Mouse (Mus musculus) kidney, adult 2 months (tissue): Measurements from ENCODE around the gene Shisa8. TPM values are rescaled to one million over a fixed set of nuclear protein-coding genes. Genes with fewer than 3 reads are reported as not detected.

Experiments used
- DNase-seq: peaks from one replicate; pipeline ENCODE4 v3.0.0; 2021
- H3K27ac ChIP-seq: fragments of 200-500 bp; 2 replicates; pipeline ENCODE4 v1.5.1; 2012; ENCODE audit warnings: low read depth, low read length, control low read depth, inconsistent platforms; ENCODE audit not compliant: insufficient read depth
- H3K27me3 ChIP-seq: fragments of 200-500 bp; replicated peaks from 2 replicates; pipeline ENCODE4 v1.6.1; 2012; ENCODE audit warnings: mild to moderate bottlenecking, moderate library complexity, low read length, inconsistent platforms; ENCODE audit not compliant: control insufficient read depth, insufficient read depth
- H3K36me3 ChIP-seq: fragments of 200-500 bp; 2 replicates; pipeline ENCODE4 v1.6.1; 2012; ENCODE audit warnings: mild to moderate bottlenecking, moderate library complexity, low read length, inconsistent platforms; ENCODE audit not compliant: control insufficient read depth, insufficient read depth
- H3K4me1 ChIP-seq: fragments of 200-500 bp; 2 replicates; pipeline ENCODE4 v1.6.1; 2011; ENCODE audit warnings: low read length; ENCODE audit not compliant: control insufficient read depth, insufficient read depth
- H3K4me3 ChIP-seq: fragments of 200-500 bp; 2 replicates; pipeline ENCODE4 v1.5.1; 2011; ENCODE audit warnings: mild to moderate bottlenecking, low read depth, low read length, control low read depth; ENCODE audit not compliant: insufficient read depth
- CTCF ChIP-seq: fragments of 200-500 bp; conservative IDR thresholded peaks from 2 replicates; pipeline ENCODE4 v1.5.1; 2011; ENCODE audit warnings: low read depth, mild to moderate bottlenecking, control low read depth, low read length, moderate library complexity, mixed read lengths; ENCODE audit not compliant: insufficient read depth, insufficient read length
- POLR2A ChIP-seq: fragments of 200-500 bp; IDR thresholded peaks from one replicate; pipeline ENCODE4 v1.6.1; 2011; ENCODE audit warnings: low read depth, low read length, control low read depth
- WGBS: fragments of 180-500 bp; shearing (Covaris S2); methylation state at CpG from one replicate; pipeline ENCODE4 v1.1.7; 2018; 5-methylcytosine and 5-hydroxymethylcytosine counted together
- polyA plus RNA-seq: library from polyadenylated mRNA; depleted of rRNA; stranded (reverse); fragments of >200 nt; gene quantifications from 2 replicates; pipeline ENCODE4 v1.2.3, GENCODE M21; 2012; rRNA removed

Shisa8 gene
- polyA plus RNA-seq, 1 experiment: 0.09 TPM

- no peak for DNase-seq
- Histone ChIP-seq H3K4me3 (no peak overlapping the region), H3K27ac (no peak overlapping the region), H3K4me1 (peaks cover 21% of the 10 kb centered on the region), H3K27me3 (no peaks in the 10 kb centered on the region), H3K36me3 (no peaks in the 10 kb centered on the region)
- whole genome bisulfite sequencing: 59% methylated on average over 10 of the region's 10 CpGs
- TF ChIP-seq CTCF (no peak), POLR2A (no peak)
Observed at GRCm38 (mm10) chr15:82156902-82157301, 55.7 kb downstream of the Shisa8 start.

GRCm38 (mm10) chr15:82156298-82156697, 56.3 kb downstream of the Shisa8 start:
- DNase-seq: peak; percentile 19
- Histone ChIP-seq H3K27me3 (no peaks in the 10 kb centered on the region), H3K4me1 (peaks cover 19% of the 10 kb centered on the region), H3K36me3 (no peaks in the 10 kb centered on the region), H3K27ac (no peak overlapping the region), H3K4me3 (no peak overlapping the region)
- TF ChIP-seq CTCF (no peak), POLR2A (no peak)
- 72% methylated on average over 6 of the region's 6 CpGs for WGBS

Other genes starting within 250 kb of the Shisa8 start
- 0.08 and 0.15 TPM in 2 replicates for gene 1700029P11Rik, start 232.3 kb downstream of the Shisa8 start, polyA plus RNA-seq
- gene Xrcc6, start 225.0 kb downstream of the Shisa8 start, polyA plus RNA-seq: 15.6 and 22.1 TPM in 2 replicates
- gene Desi1, start 179.0 kb downstream of the Shisa8 start, polyA plus RNA-seq: 29.0 and 29.8 TPM in 2 replicates
- 48.7 and 58.2 TPM in 2 replicates for gene Snu13, start 165.2 kb downstream of the Shisa8 start, polyA plus RNA-seq
- 0.01 and 0.02 TPM in 2 replicates for gene 4930407I10Rik, start 153.7 kb downstream of the Shisa8 start, polyA plus RNA-seq
- gene Mei1, start 142.8 kb downstream of the Shisa8 start, polyA plus RNA-seq: not detected in 2 replicates
- gene Ccdc134, start 84.9 kb downstream of the Shisa8 start, polyA plus RNA-seq: 6.9 and 7.5 TPM in 2 replicates
- gene Srebf2, start 65.6 kb downstream of the Shisa8 start, polyA plus RNA-seq: 102 and 118 TPM in 2 replicates
- 0.24 and 3.5 TPM in 2 replicates for gene Tnfrsf13c, start 11.6 kb upstream of the Shisa8 start, polyA plus RNA-seq
- gene Cenpm, start 31.9 kb upstream of the Shisa8 start, polyA plus RNA-seq: 2.2 and 2.3 TPM in 2 replicates
- 0.20 TPM in 1 of 2 replicates, not detected in the other for gene 1500009C09Rik, start 39.6 kb upstream of the Shisa8 start, polyA plus RNA-seq
- 0.47 and 0.90 TPM in 2 replicates for gene Sept3, start 62.1 kb upstream of the Shisa8 start, polyA plus RNA-seq
- gene Wbp2nl, start 86.1 kb upstream of the Shisa8 start, polyA plus RNA-seq: 0.08 TPM in 1 of 2 replicates, not detected in the other
- gene Naga, start 126.1 kb upstream of the Shisa8 start, polyA plus RNA-seq: 200 and 242 TPM in 2 replicates
- gene Pheta2, start 126.1 kb upstream of the Shisa8 start, polyA plus RNA-seq: 0.45 and 0.52 TPM in 2 replicates
- 316 and 376 TPM in 2 replicates for gene Smdt1, start 126.1 kb upstream of the Shisa8 start, polyA plus RNA-seq
- 632 and 646 TPM in 2 replicates for gene Ndufa6, start 141.5 kb upstream of the Shisa8 start, polyA plus RNA-seq
- 60.9 and 74.8 TPM in 2 replicates for gene Cyp2d22, start 167.4 kb upstream of the Shisa8 start, polyA plus RNA-seq
- not detected in 2 replicates for gene Cyp2d11, start 181.2 kb upstream of the Shisa8 start, polyA plus RNA-seq
- 0.22 and 0.33 TPM in 2 replicates for gene Cyp2d10, start 194.4 kb upstream of the Shisa8 start, polyA plus RNA-seq
- gene Cyp2d9, start 220.6 kb upstream of the Shisa8 start, polyA plus RNA-seq: 29.6 and 49.9 TPM in 2 replicates